Mouse (Mus musculus) midbrain, embryonic 16.5 days (tissue): ENCODE measurements at regions not wholly inside any gene's neighbourhood (a gene's known extent, or its start where the extent isn't known, plus 50 kb on each side); places are given as distances from the start of the nearest gene placed in this dataset.
A peak's percentile ranks its signal among the peaks of the same experiment; 100 is the strongest.

Experiments used
- ATAC-seq: fragments of 200-750 bp; cut with Nextera tagmentation; 2 replicates; pipeline ENCODE4 v1.8.0; 2017; ENCODE audit warnings: moderate TSS enrichment
- H3K27ac ChIP-seq: fragments of 300-500 bp; sonication (generic); 2 replicates; pipeline ENCODE4 v1.5.1; 2014; ENCODE audit warnings: mild to moderate bottlenecking, low read length, mixed read lengths
- H3K27me3 ChIP-seq: fragments of 300-500 bp; sonication (generic); 2 replicates; pipeline ENCODE4 v1.6.1; 2014; ENCODE audit warnings: low read depth, low read length, mixed read lengths; ENCODE audit not compliant: control insufficient read depth, insufficient read depth
- H3K36me3 ChIP-seq: fragments of 300-500 bp; sonication (generic); 2 replicates; pipeline ENCODE4 v1.6.1; 2014; ENCODE audit warnings: mild to moderate bottlenecking, low read length, moderate library complexity, mixed read lengths; ENCODE audit not compliant: control insufficient read depth, insufficient read depth
- H3K4me1 ChIP-seq: fragments of 300-500 bp; sonication (generic); 2 replicates; pipeline ENCODE4 v1.6.1; 2014; ENCODE audit warnings: mild to moderate bottlenecking, low read length, mixed read lengths; ENCODE audit not compliant: control insufficient read depth, insufficient read depth
- H3K4me2 ChIP-seq: fragments of 300-500 bp; sonication (generic); 2 replicates; pipeline ENCODE4 v1.6.1; 2014; ENCODE audit warnings: mild to moderate bottlenecking, low read length, mixed read lengths
- H3K4me3 ChIP-seq: fragments of 300-500 bp; sonication (generic); 2 replicates; pipeline ENCODE4 v1.5.1; 2014; ENCODE audit warnings: low read depth, mild to moderate bottlenecking, low read length, moderate library complexity, mixed read lengths
- H3K9ac ChIP-seq: fragments of 300-500 bp; sonication (generic); 2 replicates; pipeline ENCODE4 v1.6.1; 2014; ENCODE audit warnings: low read depth, low read length, mixed read lengths
- H3K9me3 ChIP-seq: fragments of 300-500 bp; sonication (generic); replicated peaks from 2 replicates; pipeline ENCODE4 v1.6.1; 2014; ENCODE audit warnings: mild to moderate bottlenecking, low read length, mixed read lengths; ENCODE audit not compliant: control insufficient read depth, poor library complexity, severe bottlenecking
- WGBS: fragments of 180-500 bp; shearing (Covaris S2); extraction: QIAGEN DNeasy Blood & Tissue Kit; methylation state at CpG from one replicate; pipeline ENCODE4 v1.1.7; 2014; 5-methylcytosine and 5-hydroxymethylcytosine counted together

DNA sequence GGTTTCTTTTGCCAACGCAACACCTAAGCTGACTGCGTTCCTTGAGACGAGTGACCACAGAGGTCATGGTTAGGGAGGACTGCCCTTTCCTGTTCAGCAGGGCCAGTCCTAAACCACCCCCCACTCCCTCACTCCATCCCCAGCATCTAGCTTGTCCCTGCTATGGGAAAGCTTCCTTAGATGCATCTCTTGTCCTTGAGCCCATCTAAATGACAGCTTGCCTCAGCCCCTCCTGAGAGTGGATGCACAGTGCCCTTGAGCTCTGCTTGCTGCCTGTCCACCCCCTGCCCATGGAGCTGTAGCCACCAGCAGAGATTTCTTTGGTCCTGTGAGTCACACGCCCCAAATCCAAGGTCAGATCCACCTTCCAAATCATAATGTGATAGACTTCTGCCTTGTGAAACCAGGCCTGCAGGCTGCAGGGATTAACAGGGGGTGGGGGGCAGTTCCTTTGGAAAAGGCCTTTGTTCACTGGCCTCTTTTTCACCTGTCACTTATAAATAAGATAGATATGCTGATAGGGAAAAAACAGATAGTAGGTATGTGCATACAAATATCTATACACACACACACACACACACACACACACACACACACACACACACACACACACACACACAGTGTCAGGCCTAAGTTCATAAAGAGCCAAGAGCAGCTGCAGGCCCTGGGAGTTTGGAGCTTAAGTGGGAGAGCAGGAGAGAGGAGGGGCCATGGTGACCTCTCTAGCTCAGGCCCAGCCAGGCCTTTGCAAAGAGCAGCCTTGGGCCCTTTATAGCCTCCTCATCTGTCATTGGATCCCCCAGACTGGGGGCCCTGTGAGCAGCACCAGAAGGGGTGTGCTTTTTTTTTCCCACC is 56.4 kb upstream of the Adra2c start:
- Histone ChIP-seq H3K4me1 (no peaks in the 10 kb centered on the region), H3K36me3 (no peaks in the 10 kb centered on the region), H3K27ac (no peak overlapping the region), H3K9me3 (0 out of 2 replicates have a peak, but pooled peaks cover 2% of the 10 kb centered on the region), H3K27me3 (no peaks in the 10 kb centered on the region), H3K9ac (no peak overlapping the region), H3K4me2 (no peak overlapping the region), H3K4me3 (no peak overlapping the region)
- WGBS = 83% methylated on average over 4 of the region's 4 CpGs
- no peak for ATAC-seq

- H3K4me1 ChIP-seq = no peaks in the 10 kb centered on the region
- no peak overlapping the region for H3K27ac ChIP-seq
- H3K4me2 ChIP-seq = no peak overlapping the region
- 54% methylated on average over 2 of the region's 2 CpGs for whole genome bisulfite sequencing
- no peak overlapping the region for H3K4me3 ChIP-seq
- H3K27me3 ChIP-seq = no peaks in the 10 kb centered on the region
- no peak overlapping the region for H3K9ac ChIP-seq
- 0 out of 2 replicates have a peak, but pooled peaks cover 2% of the 10 kb centered on the region for H3K9me3 ChIP-seq
- no peak for ATAC-seq
- H3K36me3 ChIP-seq = no peaks in the 10 kb centered on the region
These were observed 61.8 kb upstream of the Adra2c start for GRCm38 (mm10) chr5:35216271-35216670.

GRCm38 (mm10) chr5:35215480-35216195 is 62.5 kb upstream of the Adra2c start:
- H3K9ac ChIP-seq = no peak overlapping the region
- H3K9me3 ChIP-seq = 0 out of 2 replicates have a peak, but pooled peaks cover 2% of the 10 kb centered on the region
- no peaks in the 10 kb centered on the region for H3K27me3 ChIP-seq
- H3K36me3 ChIP-seq = no peaks in the 10 kb centered on the region
- H3K4me2 ChIP-seq = no peak overlapping the region
- WGBS = 77% methylated on average over 11 of the region's 11 CpGs
- no peak overlapping the region for H3K4me3 ChIP-seq
- H3K4me1 ChIP-seq = no peaks in the 10 kb centered on the region
- H3K27ac ChIP-seq = no peak overlapping the region
- ATAC-seq = no peak

DNA sequence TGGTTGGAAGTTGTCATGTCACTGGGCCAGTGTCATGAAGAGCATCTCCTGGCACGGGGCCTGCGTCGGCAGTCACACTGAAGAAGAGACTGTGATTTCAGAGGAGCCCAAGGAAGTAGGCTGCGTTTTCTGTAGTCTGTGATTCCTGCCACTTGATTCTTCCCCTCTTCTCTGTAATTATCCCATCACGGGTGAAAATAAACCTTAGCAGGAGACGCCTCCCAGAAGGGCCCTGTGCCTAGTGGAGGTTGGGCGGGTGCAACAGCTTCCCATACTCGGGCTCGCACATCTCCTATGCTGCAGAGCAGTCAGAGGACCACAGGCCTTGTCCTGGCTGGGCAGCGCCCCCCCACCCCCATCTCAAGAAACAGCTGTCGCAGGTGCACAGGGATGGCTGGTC is 63.1 kb upstream of the Adra2c start:
- H3K9me3 ChIP-seq = 0 out of 2 replicates have a peak, but pooled peaks cover 2% of the 10 kb centered on the region
- H3K4me3 ChIP-seq = no peak overlapping the region
- no peaks in the 10 kb centered on the region for H3K36me3 ChIP-seq
- ATAC-seq = no peak
- no peak overlapping the region for H3K27ac ChIP-seq
- no peak overlapping the region for H3K4me2 ChIP-seq
- 88% methylated on average over 11 of the region's 11 CpGs for WGBS
- no peaks in the 10 kb centered on the region for H3K27me3 ChIP-seq
- no peak overlapping the region for H3K9ac ChIP-seq
- H3K4me1 ChIP-seq = no peaks in the 10 kb centered on the region

- H3K27me3 ChIP-seq = no peaks in the 10 kb centered on the region
- no peaks in the 10 kb centered on the region for H3K4me1 ChIP-seq
- WGBS = 79% methylated on average over 1 of the region's 1 CpGs
- H3K27ac ChIP-seq = no peak overlapping the region
- no peak overlapping the region for H3K4me2 ChIP-seq
- ATAC-seq = no peak
- no peak overlapping the region for H3K4me3 ChIP-seq
- H3K9me3 ChIP-seq = no peaks in the 10 kb centered on the region
- H3K36me3 ChIP-seq = no peaks in the 10 kb centered on the region
- H3K9ac ChIP-seq = no peak overlapping the region
These were observed 68.8 kb upstream of the Adra2c start for GRCm38 (mm10) chr5:35209348-35209747.

- H3K4me1 ChIP-seq = peaks cover 3% of the 10 kb centered on the region; the same call in 1 of the 2 replicates
- H3K27me3 ChIP-seq = no peaks in the 10 kb centered on the region
- no peaks in the 10 kb centered on the region for H3K9me3 ChIP-seq
- H3K36me3 ChIP-seq = no peaks in the 10 kb centered on the region
- ATAC-seq = no peak
- H3K4me3 ChIP-seq = no peak overlapping the region
- no peak overlapping the region for H3K9ac ChIP-seq
- WGBS = 92% methylated on average over 6 of the region's 6 CpGs
- no peak overlapping the region for H3K27ac ChIP-seq
- H3K4me2 ChIP-seq = no peak overlapping the region
These were observed 74.1 kb upstream of the Adra2c start for GRCm38 (mm10) chr5:35204049-35204448.

DNA sequence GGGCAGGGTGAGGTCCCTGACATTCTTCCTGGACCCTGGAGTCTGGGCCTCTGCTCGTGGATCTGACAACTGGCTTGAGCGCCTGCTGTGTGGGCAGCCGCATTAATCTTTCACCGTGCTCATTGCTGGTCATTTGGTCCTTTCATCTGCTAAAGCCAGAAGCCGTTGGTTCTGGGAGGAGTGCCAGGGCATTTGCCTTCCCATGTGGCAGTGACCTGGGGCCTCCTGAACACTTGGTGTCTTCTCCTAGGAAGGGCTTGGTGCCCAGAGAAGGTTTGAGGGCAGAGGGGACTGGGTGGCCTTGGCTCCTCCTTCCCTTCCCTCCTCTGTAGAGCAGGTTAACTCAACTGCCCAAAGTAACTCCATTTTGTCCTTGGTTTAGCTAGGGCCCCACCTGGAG is 79.7 kb upstream of the Adra2c start:
- Histone ChIP-seq H3K36me3 (no peaks in the 10 kb centered on the region), H3K4me1 (peaks cover 3% of the 10 kb centered on the region; the same call in 1 of the 2 replicates), H3K4me3 (no peak overlapping the region), H3K9me3 (no peaks in the 10 kb centered on the region), H3K4me2 (no peak overlapping the region), H3K27ac (no peak overlapping the region), H3K27me3 (no peaks in the 10 kb centered on the region), H3K9ac (no peak overlapping the region)
- 53% methylated on average over 5 of the region's 5 CpGs for WGBS
- no peak for ATAC-seq

- no peak overlapping the region for H3K27ac ChIP-seq
- H3K4me3 ChIP-seq = no peak overlapping the region
- peaks cover 2% of the 10 kb centered on the region; the same call in 1 of the 2 replicates for H3K4me1 ChIP-seq
- peak; percentile 91 for ATAC-seq
- H3K36me3 ChIP-seq = no peaks in the 10 kb centered on the region
- H3K9me3 ChIP-seq = no peaks in the 10 kb centered on the region
- 71% methylated on average over 12 of the region's 12 CpGs for WGBS
- no peaks in the 10 kb centered on the region for H3K27me3 ChIP-seq
- no peak overlapping the region for H3K9ac ChIP-seq
- no peak overlapping the region for H3K4me2 ChIP-seq
These were observed 83.7 kb upstream of the Lrpap1 start for GRCm38 (mm10) chr5:35189113-35189797.
